Mouse (Mus musculus): ENCODE results near the gene Hoxb3. TPM values are rescaled to one million over a fixed set of nuclear protein-coding genes. Genes with fewer than 3 reads are reported as not detected.

The Hoxb3 gene
- total and polyA plus RNA-seq, 2 experiments from 2014 or later = 0.08 to 0.15 TPM

- ATAC-seq (ENCODE audit: insufficient read depth, low read depth) (no peak), DNase-seq (ENCODE audit: low spot score) (no peak)
- no peaks in the 10 kb centered on the region for H3K9me3 ChIP-seq (replicated peaks; ENCODE audit: control insufficient read depth, low read length)
- no peaks in the 10 kb centered on the region for H3K36me3 ChIP-seq (replicated peaks; ENCODE audit: control insufficient read depth, insufficient read depth, low read length)
- H3K4me1 ChIP-seq (ENCODE audit: control insufficient read depth, insufficient read depth) = no peaks in the 10 kb centered on the region
- peak overlapping the region; percentile 47 for H3K4me2 ChIP-seq (ENCODE audit: low read depth, low read length)
- H3K27me3 ChIP-seq (ENCODE audit: control insufficient read depth, insufficient read depth, low read length) = peaks cover 100% of the 10 kb centered on the region
- H3K4me3 ChIP-seq (ENCODE audit: low read depth, low read length) = peak overlapping the region; percentile 40
- H3K9ac ChIP-seq (replicated peaks; ENCODE audit: low read depth, low read length) = no peak overlapping the region
- WGBS = 15% methylated on average over 6 of the region's 6 CpGs
- no peak for TF ChIP-seq EP300 (IDR thresholded peaks at IDR 0.05; ENCODE audit: low read depth)
- TF ChIP-seq CTCF (IDR thresholded peaks at IDR 0.05; ENCODE audit: low read depth) = no peak
- H3K27ac ChIP-seq (ENCODE audit: low read depth) = no peak overlapping the region
Observed at GRCm38 (mm10) chr11:96311097-96311496, 12.0 kb upstream of the Hoxb3 start.

GRCm38 (mm10) chr11:96311520-96312417 is 11.4 kb upstream of the Hoxb3 start:
- DNase-seq (ENCODE audit: low spot score) = peak; percentile 42
- H3K9ac ChIP-seq (replicated peaks; ENCODE audit: low read depth, low read length) = no peak overlapping the region
- peak; percentile 80 for ATAC-seq (ENCODE audit: insufficient read depth, low read depth)
- peaks cover 100% of the 10 kb centered on the region for H3K27me3 ChIP-seq (ENCODE audit: control insufficient read depth, insufficient read depth, low read length)
- no peak overlapping the region for H3K27ac ChIP-seq (ENCODE audit: low read depth)
- H3K4me3 ChIP-seq (ENCODE audit: low read depth, low read length) = peak overlapping the region; percentile 40
- H3K9me3 ChIP-seq (replicated peaks; ENCODE audit: control insufficient read depth, low read length) = no peaks in the 10 kb centered on the region
- TF ChIP-seq CTCF (IDR thresholded peaks at IDR 0.05; ENCODE audit: low read depth) (peak; percentile 67), EP300 (IDR thresholded peaks at IDR 0.05; ENCODE audit: low read depth) (no peak)
- no peaks in the 10 kb centered on the region for H3K4me1 ChIP-seq (ENCODE audit: control insufficient read depth, insufficient read depth)
- H3K36me3 ChIP-seq (replicated peaks; ENCODE audit: control insufficient read depth, insufficient read depth, low read length) = no peaks in the 10 kb centered on the region
- peak overlapping the region; percentile 47 for H3K4me2 ChIP-seq (ENCODE audit: low read depth, low read length)
- 3% methylated on average over 31 of the region's 31 CpGs for WGBS

- no peak for ATAC-seq (ENCODE audit: insufficient read depth, low read depth)
- Histone ChIP-seq H3K4me2 (ENCODE audit: low read depth, low read length) (no peak overlapping the region), H3K4me1 (ENCODE audit: control insufficient read depth, insufficient read depth) (no peaks in the 10 kb centered on the region), H3K9ac (replicated peaks; ENCODE audit: low read depth, low read length) (no peak overlapping the region), H3K4me3 (ENCODE audit: low read depth, low read length) (no peak overlapping the region), H3K27me3 (ENCODE audit: control insufficient read depth, insufficient read depth, low read length) (peaks cover 100% of the 10 kb centered on the region), H3K27ac (ENCODE audit: low read depth) (no peak overlapping the region), H3K9me3 (replicated peaks; ENCODE audit: control insufficient read depth, low read length) (no peaks in the 10 kb centered on the region), H3K36me3 (replicated peaks; ENCODE audit: control insufficient read depth, insufficient read depth, low read length) (no peaks in the 10 kb centered on the region)
- 49% methylated on average over 2 of the region's 2 CpGs for WGBS
- no peak for DNase-seq (ENCODE audit: low spot score)
- TF ChIP-seq EP300 (IDR thresholded peaks at IDR 0.05; ENCODE audit: low read depth) (no peak), CTCF (IDR thresholded peaks at IDR 0.05; ENCODE audit: low read depth) (no peak)
Observed at GRCm38 (mm10) chr11:96313134-96313533, 10.0 kb upstream of the Hoxb3 start.

- TF ChIP-seq EP300 (IDR thresholded peaks at IDR 0.05; ENCODE audit: low read depth) = no peak
- TF ChIP-seq CTCF (IDR thresholded peaks at IDR 0.05; ENCODE audit: low read depth) = no peak
- Histone ChIP-seq H3K9me3 (replicated peaks; ENCODE audit: control insufficient read depth, low read length) (no peaks in the 10 kb centered on the region), H3K27me3 (ENCODE audit: control insufficient read depth, insufficient read depth, low read length) (peaks cover 100% of the 10 kb centered on the region), H3K27ac (ENCODE audit: low read depth) (no peak overlapping the region), H3K4me1 (ENCODE audit: control insufficient read depth, insufficient read depth) (no peaks in the 10 kb centered on the region), H3K36me3 (replicated peaks; ENCODE audit: control insufficient read depth, insufficient read depth, low read length) (no peaks in the 10 kb centered on the region), H3K9ac (replicated peaks; ENCODE audit: low read depth, low read length) (no peak overlapping the region), H3K4me3 (ENCODE audit: low read depth, low read length) (no peak overlapping the region), H3K4me2 (ENCODE audit: low read depth, low read length) (peak overlapping the region; percentile 41)
- ATAC-seq (ENCODE audit: insufficient read depth, low read depth) = no peak
- DNase-seq (ENCODE audit: low spot score) = no peak
- 19% methylated on average over 12 of the region's 12 CpGs for WGBS
Observed at GRCm38 (mm10) chr11:96313806-96314428, 9.2 kb upstream of the Hoxb3 start.

GRCm38 (mm10) chr11:96314671-96315343 is 8.3 kb upstream of the Hoxb3 start:
- H3K27me3 ChIP-seq (ENCODE audit: control insufficient read depth, insufficient read depth, low read length) = peaks cover 100% of the 10 kb centered on the region
- H3K36me3 ChIP-seq (replicated peaks; ENCODE audit: control insufficient read depth, insufficient read depth, low read length) = no peaks in the 10 kb centered on the region
- no peak overlapping the region for H3K9ac ChIP-seq (replicated peaks; ENCODE audit: low read depth, low read length)
- no peaks in the 10 kb centered on the region for H3K9me3 ChIP-seq (replicated peaks; ENCODE audit: control insufficient read depth, low read length)
- TF ChIP-seq EP300 (IDR thresholded peaks at IDR 0.05; ENCODE audit: low read depth) (no peak), CTCF (IDR thresholded peaks at IDR 0.05; ENCODE audit: low read depth) (no peak)
- DNase-seq (ENCODE audit: low spot score) = no peak
- H3K4me1 ChIP-seq (ENCODE audit: control insufficient read depth, insufficient read depth) = no peaks in the 10 kb centered on the region
- H3K4me2 ChIP-seq (ENCODE audit: low read depth, low read length) = peak overlapping the region; percentile 41
- no peak for ATAC-seq (ENCODE audit: insufficient read depth, low read depth)
- H3K27ac ChIP-seq (ENCODE audit: low read depth) = no peak overlapping the region
- H3K4me3 ChIP-seq (ENCODE audit: low read depth, low read length) = peak overlapping the region; percentile 12
- WGBS = 4% methylated on average over 34 of the region's 34 CpGs
